Mouse (Mus musculus) liver, adult 10 weeks (tissue): ENCODE measurements around the gene Lhcgr. TPM values are rescaled to one million over a fixed set of nuclear protein-coding genes. Genes with fewer than 3 reads are reported as not detected.

Experiments used
- polyA plus RNA-seq: library from polyadenylated mRNA; stranded (reverse); fragments of 350-450 nt; fragmentation: Illumina TruSeq; extraction: RNeasy Lipid Tissue Mini Kit (QIAGEN cat#74804); gene quantifications from one replicate; pipeline ENCODE4 v1.2.3, GENCODE M21; 2014; ENCODE audit warnings: low read depth, low replicate concordance

The Lhcgr gene
- not detected for polyA plus RNA-seq

GRCm38 (mm10) chr17:88791440-88792152 is at the start of gene Lhcgr:
Lhcgr (minus strand) TSS chr17:88791990.

GRCm38 (mm10) chr17:88668452-88668851 is 123.3 kb downstream of the Lhcgr start, which contains the start of gene Gtf2a1l:
Gtf2a1l (plus strand) TSS chr17:88668660.

Other genes with a start within 250 kb of the Lhcgr start
- 2.0 TPM for gene Ston1, start 194.3 kb downstream of the Lhcgr start, polyA plus RNA-seq
- not detected for gene Gtf2a1l, start 123.3 kb downstream of the Lhcgr start, polyA plus RNA-seq